Mouse (Mus musculus) T-helper 1 cell (primary cell): ENCODE data around the gene Setx.

ENCODE experiments used
- in situ Hi-C: fragments of 300-600 bp; cut with MboI, MseI; formaldehyde crosslinking; loops from one replicate; pipeline ENCODE4 v1.15.1; 2025; ENCODE audit warnings: high pct_unique_total_duplicates

The Setx gene

DNA sequence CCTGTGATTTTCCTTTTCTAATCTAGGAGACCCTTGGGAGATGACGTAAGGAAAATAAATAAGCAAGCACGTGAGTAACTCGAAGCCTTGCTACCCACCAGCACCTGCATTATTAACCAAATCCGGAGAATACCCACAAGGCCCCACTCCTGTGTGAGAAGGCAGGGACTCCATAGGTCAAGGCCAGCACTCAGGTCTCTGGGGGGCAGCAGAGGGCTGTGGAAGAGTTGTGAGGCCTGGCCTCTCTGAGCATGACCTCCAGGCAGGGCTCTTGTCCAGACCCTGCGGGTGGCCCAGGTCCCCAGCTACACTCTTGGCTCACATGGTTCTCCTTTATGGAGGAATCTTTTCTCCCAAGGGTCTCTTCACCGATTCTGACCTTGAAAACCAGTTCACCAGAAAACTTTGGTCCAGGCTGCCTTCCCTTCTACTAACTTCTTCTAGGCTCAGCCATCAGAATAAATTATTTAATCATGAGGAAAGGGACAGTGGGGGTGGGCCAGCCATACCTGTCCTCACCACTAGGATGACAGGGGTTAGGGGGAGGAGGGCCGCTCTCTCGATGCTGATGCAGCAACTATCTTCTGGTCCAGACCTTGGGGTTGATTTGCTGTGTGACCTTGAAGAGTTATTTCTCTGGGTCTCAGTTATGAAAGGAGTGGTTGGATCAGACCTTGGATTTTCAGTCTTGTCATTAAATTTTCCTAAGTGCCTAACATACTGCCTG lies 92.5 kb downstream of the Setx start:
- in situ Hi-C loops, result loop anchor here (25.0 kb wide), 1 partner anchor 346 kb away; no protein-coding TSS in a partner anchor

DNA sequence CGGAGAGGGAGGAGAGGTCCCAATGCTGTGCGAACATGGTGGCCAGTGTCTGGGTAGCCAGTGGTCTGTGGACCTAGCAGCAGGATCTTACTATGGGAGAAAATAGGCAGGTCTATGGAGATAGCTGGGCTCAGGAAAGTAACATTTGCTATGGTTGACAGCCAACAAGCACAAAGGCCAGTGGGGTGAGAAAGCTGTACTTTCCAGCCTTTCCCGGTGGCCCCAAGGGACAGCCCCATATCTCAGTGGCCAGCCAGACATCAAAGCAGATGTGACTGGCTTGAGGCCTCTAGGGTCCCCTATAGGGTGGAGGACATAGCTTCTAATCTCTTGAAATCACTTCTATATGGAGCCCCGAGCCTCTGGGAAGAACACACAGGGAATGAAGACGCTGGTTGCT lies 93.1 kb downstream of the Setx start:
- in situ Hi-C loops, result loop anchor here (25.0 kb wide), 1 partner anchor 345 kb away; no protein-coding TSS in a partner anchor

DNA sequence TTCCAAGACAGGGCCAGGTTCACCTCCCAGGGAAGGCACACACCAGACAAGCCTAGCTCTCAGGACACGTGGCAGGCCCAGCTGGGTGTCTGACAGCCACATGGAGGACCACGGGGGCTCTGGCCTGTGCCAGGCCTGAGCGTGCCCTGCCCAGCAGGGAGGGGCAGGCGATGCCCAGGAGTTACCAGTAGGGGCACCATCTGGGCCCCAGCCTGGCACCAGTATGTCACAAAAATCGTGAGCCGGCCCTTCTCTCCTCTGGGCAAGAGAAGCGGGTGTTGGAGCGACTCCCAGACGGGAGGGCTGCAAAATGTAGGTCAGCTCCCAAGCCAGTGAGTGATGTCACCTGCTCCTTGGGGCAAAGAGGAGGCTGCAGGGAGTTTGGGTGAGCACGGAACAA lies 93.9 kb downstream of the Setx start:
- in situ Hi-C loops, result loop anchor here (25.0 kb wide), 1 partner anchor 344 kb away; no protein-coding TSS in a partner anchor

DNA sequence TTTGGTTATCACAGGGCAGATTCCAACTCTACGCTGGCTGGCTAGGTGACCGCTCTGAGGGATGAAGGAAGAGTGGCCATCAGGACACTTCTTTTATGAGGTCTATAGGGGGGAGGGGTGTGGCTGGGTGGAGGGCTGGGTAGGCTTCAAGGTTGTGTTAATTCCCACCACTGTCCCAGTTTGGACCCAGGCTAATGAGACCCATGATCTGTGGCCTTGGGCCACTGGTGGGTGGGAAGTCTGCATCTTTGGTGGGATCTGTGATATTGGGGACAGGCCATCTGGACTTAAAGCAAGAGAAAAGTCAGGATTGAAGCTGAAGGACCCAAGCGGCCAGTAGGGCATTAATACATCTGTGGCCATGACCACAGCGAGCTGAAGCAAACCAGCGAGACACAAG lies 94.8 kb downstream of the Setx start:
- in situ Hi-C loops, result loop anchor here (25.0 kb wide), 1 partner anchor 343 kb away; no protein-coding TSS in a partner anchor

DNA sequence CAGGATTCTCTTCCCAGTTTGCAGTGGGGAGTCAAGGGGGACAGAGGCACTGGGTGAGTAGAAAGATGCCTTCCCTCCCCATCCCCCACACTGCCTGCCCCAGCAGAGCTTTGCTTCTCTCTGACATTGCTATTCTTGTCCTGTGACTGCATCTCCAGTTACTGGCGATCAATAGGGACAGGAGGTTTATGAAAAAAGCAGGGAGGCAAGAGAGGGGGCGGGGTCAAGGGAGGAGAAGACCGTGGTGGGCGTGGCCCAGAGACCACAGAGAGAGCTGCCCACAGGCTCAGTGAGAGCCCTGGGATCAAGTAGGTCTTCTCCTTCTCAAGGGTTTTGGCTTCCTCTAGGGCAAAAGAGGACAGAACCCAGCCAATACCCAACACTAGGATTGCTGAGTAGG lies 98.3 kb downstream of the Setx start:
- in situ Hi-C loops, result loop anchor here (25.0 kb wide), 1 partner anchor 340 kb away; no protein-coding TSS in a partner anchor

DNA sequence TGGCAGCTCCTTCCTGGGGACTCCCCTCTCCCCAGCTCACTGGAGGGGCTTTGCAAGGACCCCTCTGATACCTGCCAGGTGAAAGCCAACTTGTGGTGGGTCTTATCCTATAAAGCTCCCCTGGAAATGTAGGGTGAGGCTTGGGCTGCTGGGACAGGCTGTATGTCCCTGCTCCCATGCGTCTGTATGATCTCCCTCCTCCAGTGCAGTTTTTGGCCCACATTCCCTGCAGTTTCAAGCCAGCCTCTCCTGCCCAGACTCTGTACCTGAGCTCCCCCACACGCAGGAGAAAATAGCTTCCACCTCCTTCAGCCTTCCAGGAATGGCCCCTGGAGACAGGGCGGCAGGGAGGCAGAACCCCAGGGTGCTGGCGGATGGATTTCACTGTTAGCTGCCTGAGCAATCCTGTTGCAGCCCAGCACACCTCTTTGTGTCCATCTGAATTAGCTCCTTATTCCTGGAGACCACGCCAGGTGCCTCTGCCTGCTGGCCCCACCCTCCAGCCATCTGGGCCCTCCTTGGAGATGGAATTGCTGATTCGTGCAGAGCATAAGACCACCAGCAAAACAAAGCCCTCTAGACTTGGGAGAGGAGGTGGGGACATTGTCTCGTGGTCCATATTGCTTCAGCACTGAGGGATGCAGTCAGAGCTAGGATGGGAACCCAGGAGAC lies 99.7 kb downstream of the Setx start:
- in situ Hi-C loops, result loop anchor here (25.0 kb wide), 1 partner anchor 339 kb away; no protein-coding TSS in a partner anchor

DNA sequence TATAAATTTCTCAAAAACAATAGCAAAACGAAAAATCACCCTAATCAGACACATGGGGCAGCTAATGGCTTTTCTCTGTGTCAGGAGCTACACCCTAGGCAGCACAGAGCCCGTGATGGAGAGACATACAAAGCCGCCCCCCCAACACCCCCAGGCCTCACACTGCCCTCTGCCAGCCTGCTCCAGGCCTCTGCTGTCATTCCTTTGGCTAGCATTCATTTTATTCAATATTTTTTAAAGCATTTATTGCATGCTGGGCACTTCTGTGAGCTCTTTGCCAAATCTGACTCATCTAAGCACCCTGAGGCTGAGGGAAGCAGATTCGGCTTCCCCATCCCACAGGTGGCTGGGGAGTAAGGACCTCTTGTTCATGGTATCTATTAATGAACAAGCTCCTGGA lies 102.7 kb downstream of the Setx start:
- in situ Hi-C loops, result no loop called here

DNA sequence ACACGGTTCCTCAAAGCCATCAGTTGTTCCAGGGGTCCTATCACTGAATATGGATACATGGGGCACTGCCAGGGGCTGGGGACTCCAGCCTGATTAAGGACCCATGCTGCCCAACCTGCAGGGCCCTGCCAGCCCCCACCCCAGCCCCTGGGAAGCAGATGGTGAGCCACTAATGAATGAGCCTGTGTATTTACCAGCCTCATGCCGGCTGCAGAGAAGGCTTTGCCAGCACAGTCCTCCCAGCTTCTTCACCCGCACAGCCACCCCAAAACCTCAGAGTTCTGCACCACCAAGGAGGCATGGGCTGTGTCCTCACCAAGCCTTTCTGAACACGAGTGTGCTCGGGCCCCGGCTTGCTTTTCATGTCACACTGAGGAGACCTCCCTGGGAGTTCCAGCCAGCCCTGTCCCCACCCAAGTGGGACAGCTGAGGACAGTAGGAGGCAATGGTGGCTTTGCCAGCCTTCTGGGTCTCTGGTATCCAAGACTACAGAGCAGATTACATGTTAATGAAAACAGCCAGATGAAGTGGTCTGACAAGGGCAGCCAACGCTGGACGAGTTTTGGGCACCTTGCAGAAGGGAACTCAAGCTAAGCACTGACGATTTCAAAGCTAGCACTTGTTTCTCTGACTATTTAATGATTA lies 106.3 kb downstream of the Setx start:
- in situ Hi-C loops, result no loop called here
